ENCODE assay signal across 24 mouse cellular contexts in the genomic region with DNA sequence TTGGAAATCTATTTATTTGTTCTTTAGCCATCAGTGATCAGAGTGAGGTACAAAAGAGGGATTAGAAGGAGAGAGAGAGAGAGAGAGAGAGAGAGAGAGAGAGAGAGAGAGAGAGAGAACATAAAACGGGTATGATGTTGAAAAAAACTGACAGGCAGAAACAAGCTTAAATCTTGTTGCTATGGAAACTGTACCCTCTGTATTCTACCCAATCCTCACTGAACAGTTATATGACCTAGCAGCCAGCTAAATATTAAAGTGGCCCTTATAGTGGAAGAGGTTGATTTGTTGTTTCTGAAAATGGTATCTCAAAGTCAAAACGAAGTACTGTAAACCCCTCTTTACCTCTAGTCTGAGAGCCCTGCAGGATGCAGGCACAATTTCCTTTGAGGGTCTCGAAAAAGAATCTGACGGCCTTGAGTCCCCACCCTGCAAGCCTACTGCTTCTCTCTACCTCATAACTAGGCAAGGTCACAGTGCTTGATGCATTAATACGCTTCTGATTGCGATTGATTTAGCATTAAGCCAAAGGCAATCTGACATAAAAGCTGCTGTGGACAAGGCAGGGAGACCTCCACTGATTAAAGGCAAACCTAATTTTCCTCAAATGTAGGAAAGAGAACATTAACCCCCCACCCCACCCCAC. TPM values are rescaled to one million over a fixed set of nuclear protein-coding genes. Genes with fewer than 3 reads are reported as not detected.
DNase-seq lines count a peak whose midpoint lies in the region; ATAC-seq lines count a peak whose summit lies in the region.
"Had no signal": no experiment of that assay in that cellular context is flagged by ENCODE, and none has a peak within 500 bp of the region (broad histone marks: within the 10 kb centered on the region; RNA-seq: fewer than 3 reads in every experiment).

No protein-coding gene starts in this region.

- 68% methylated on average over 6 of the region's 6 CpGs for WGBS in hindbrain, embryonic 13.5 days
- WGBS in hindbrain, embryonic 11.5 days: 78% methylated on average over 6 of the region's 6 CpGs
- 65% methylated on average over 6 of the region's 6 CpGs for WGBS in embryonic facial prominence, embryonic 10.5 days
- 57% methylated on average over 6 of the region's 6 CpGs for WGBS in midbrain, embryonic 12.5 days

- H3K4me1 ChIP-seq in hindbrain, embryonic 13.5 days (replicated peaks): peaks cover 4% of the 10 kb centered on the region; the same call in 1 of the 2 replicates
- no peaks in the 10 kb centered on the region for H3K4me1 ChIP-seq in hindbrain, embryonic 11.5 days (replicated peaks; ENCODE audit: control insufficient read depth, insufficient read depth, low read length)
- H3K4me1 ChIP-seq in embryonic facial prominence, embryonic 10.5 days: peaks cover 8% of the 10 kb centered on the region
- H3K4me1 ChIP-seq in midbrain, embryonic 12.5 days: peaks cover 8% of the 10 kb centered on the region
- H3K4me1 ChIP-seq: heart, embryonic 12.5 days; neural tube, embryonic 12.5 days; stomach, embryonic 15.5 days had no signal

- no peak overlapping the region for H3K9ac ChIP-seq in hindbrain, embryonic 13.5 days
- no peak overlapping the region for H3K9ac ChIP-seq in hindbrain, embryonic 11.5 days (ENCODE audit: low read depth, low read length)
- no peak overlapping the region for H3K9ac ChIP-seq in midbrain, embryonic 12.5 days (replicated peaks)
- H3K9ac ChIP-seq: heart, embryonic 12.5 days; neural tube, embryonic 12.5 days; stomach, embryonic 15.5 days had no signal

- H3K27ac ChIP-seq in hindbrain, embryonic 13.5 days: no peak overlapping the region
- no peak overlapping the region for H3K27ac ChIP-seq in hindbrain, embryonic 11.5 days (ENCODE audit: low read depth, low read length)
- H3K27ac ChIP-seq in embryonic facial prominence, embryonic 10.5 days (replicated peaks): no peak overlapping the region
- H3K27ac ChIP-seq in midbrain, embryonic 12.5 days (replicated peaks): peak overlapping the region; percentile 68
- H3K27ac ChIP-seq: gastrocnemius, adult 2 months; neural tube, embryonic 12.5 days; stomach, embryonic 15.5 days had no signal

- H3K4me2 ChIP-seq in hindbrain, embryonic 13.5 days: no peak overlapping the region
- H3K4me2 ChIP-seq in hindbrain, embryonic 11.5 days (replicated peaks; ENCODE audit: low read depth, low read length): no peak overlapping the region
- H3K4me2 ChIP-seq in midbrain, embryonic 12.5 days (replicated peaks): no peak overlapping the region
- H3K4me2 ChIP-seq: heart, embryonic 12.5 days; neural tube, embryonic 12.5 days; stomach, embryonic 15.5 days had no signal

- no peaks in the 10 kb centered on the region for H3K9me3 ChIP-seq in hindbrain, embryonic 13.5 days
- no peaks in the 10 kb centered on the region for H3K9me3 ChIP-seq in hindbrain, embryonic 11.5 days (ENCODE audit: control insufficient read depth, low read length)
- no peaks in the 10 kb centered on the region for H3K9me3 ChIP-seq in embryonic facial prominence, embryonic 10.5 days
- H3K9me3 ChIP-seq in midbrain, embryonic 12.5 days: no peaks in the 10 kb centered on the region
- H3K9me3 ChIP-seq: heart, embryonic 12.5 days; neural tube, embryonic 12.5 days; stomach, embryonic 15.5 days had no signal

- no peaks in the 10 kb centered on the region for H3K36me3 ChIP-seq in hindbrain, embryonic 13.5 days
- H3K36me3 ChIP-seq in hindbrain, embryonic 11.5 days (ENCODE audit: control insufficient read depth, insufficient read depth, low read length): no peaks in the 10 kb centered on the region
- no peaks in the 10 kb centered on the region for H3K36me3 ChIP-seq in embryonic facial prominence, embryonic 10.5 days (replicated peaks)
- H3K36me3 ChIP-seq in midbrain, embryonic 12.5 days: no peaks in the 10 kb centered on the region
- H3K36me3 ChIP-seq: heart, embryonic 12.5 days; neural tube, embryonic 12.5 days; stomach, embryonic 15.5 days had no signal

- H3K27me3 ChIP-seq in hindbrain, embryonic 13.5 days: no peaks in the 10 kb centered on the region
- no peaks in the 10 kb centered on the region for H3K27me3 ChIP-seq in hindbrain, embryonic 11.5 days (ENCODE audit: control insufficient read depth, insufficient read depth, low read length)
- no peaks in the 10 kb centered on the region for H3K27me3 ChIP-seq in embryonic facial prominence, embryonic 10.5 days (replicated peaks; ENCODE audit: low read depth, poor library complexity, severe bottlenecking)
- H3K27me3 ChIP-seq in midbrain, embryonic 12.5 days: no peaks in the 10 kb centered on the region
- H3K27me3 ChIP-seq: CH12.LX; heart, embryonic 12.5 days; neural tube, embryonic 12.5 days; stomach, embryonic 15.5 days had no signal

- no peak overlapping the region for H3K4me3 ChIP-seq in hindbrain, embryonic 13.5 days
- H3K4me3 ChIP-seq in hindbrain, embryonic 11.5 days (ENCODE audit: low read depth, low read length): no peak overlapping the region
- no peak overlapping the region for H3K4me3 ChIP-seq in embryonic facial prominence, embryonic 10.5 days
- H3K4me3 ChIP-seq in midbrain, embryonic 12.5 days: no peak overlapping the region
- H3K4me3 ChIP-seq: gastrocnemius, adult 2 months; heart, embryonic 12.5 days; neural tube, embryonic 12.5 days; stomach, embryonic 15.5 days had no signal

- ATAC-seq in hindbrain, embryonic 13.5 days (ENCODE audit: low FRiP score): peak; percentile 59; the same call in 1 of the 2 replicates
- no peak for ATAC-seq in hindbrain, embryonic 11.5 days (ENCODE audit: low FRiP score)
- peak; percentile 78 for ATAC-seq in midbrain, embryonic 12.5 days (ENCODE audit: low FRiP score, low read depth)
- ATAC-seq: inflammation-experienced regulatory T-cells, adult 6 months; lung, postnatal 0 days had no signal

- DNase-seq in hindbrain, embryonic 11.5 days (ENCODE audit: low spot score): no peak
- peak; percentile 9 for DNase-seq in embryonic facial prominence, embryonic 10.5 days (ENCODE audit: low spot score)
- DNase-seq in retina, embryonic 14.5 days (ENCODE audit: low spot score): peak; percentile 72
- no peak for DNase-seq in testis, postnatal 14 days (ENCODE audit: low spot score)
- DNase-seq in cerebellum, postnatal 25 days: no peak
- DNase-seq: adrenal gland, postnatal 14 days; cerebellum, adult 11-12 months; cerebellum, postnatal 14 days; gastrocnemius, adult 2 months; heart, postnatal 14 days; kidney, adult 2 months; kidney, postnatal 10 days; left cerebral cortex, postnatal 4 days; liver; right cerebral cortex, postnatal 25 days; thymus, adult 2 months had no signal

RNA-seq across cellular contexts. Expression of gene Sh3bgrl2, which starts 28.5 kb away (rescaled TPM):
- 7.0 and 10.9 TPM in 2 replicates for polyA plus RNA-seq in hindbrain, embryonic 13.5 days (2015; fragmentation: Nextera tagmentation; extraction: Ambion mirVana)
- polyA plus RNA-seq in hindbrain, embryonic 11.5 days (2014; fragmentation: Nextera tagmentation; extraction: Ambion mirVana): 7.3 and 8.9 TPM in 2 replicates
- polyA plus RNA-seq in embryonic facial prominence, embryonic 10.5 days (2016; fragmentation: Nextera tagmentation; extraction: Ambion mirVana): 12.7 and 15.3 TPM in 2 replicates
- 6.6 and 10.9 TPM in 2 replicates for polyA plus RNA-seq in midbrain, embryonic 12.5 days (2016; fragmentation: Nextera tagmentation; extraction: Ambion mirVana)

Comparison
In these comparisons a context has a peak if more than half of its experiments do, and no peak if none do; other contexts are left out.
1. DNase-seq: peak in embryonic facial prominence, embryonic 10.5 days (single experiment) and retina, embryonic 14.5 days (single experiment); none in hindbrain, embryonic 11.5 days (single experiment), testis, postnatal 14 days (single experiment) and cerebellum, postnatal 25 days (0 of 2).